Mouse (Mus musculus): ENCODE measurements around the gene Tpm3. TPM values are rescaled to one million over a fixed set of nuclear protein-coding genes. Genes with fewer than 3 reads are reported as not detected.

Gene Tpm3
- polyA plus RNA-seq (2015; fragmentation: Nextera tagmentation; extraction: Ambion mirVana), result 328 and 388 TPM in 2 replicates

GRCm38 (mm10) chr3:90072294-90072693, at the start of gene Tpm3:
Gene Tpm3, plus strand, starts transcription at chr3:90072649.

GRCm38 (mm10) chr3:90051441-90052350, 20.8 kb upstream of the Tpm3 start, which contains the start of gene 4933434E20Rik:
Gene 4933434E20Rik, plus strand, starts transcription at chr3:90051636.

DNA sequence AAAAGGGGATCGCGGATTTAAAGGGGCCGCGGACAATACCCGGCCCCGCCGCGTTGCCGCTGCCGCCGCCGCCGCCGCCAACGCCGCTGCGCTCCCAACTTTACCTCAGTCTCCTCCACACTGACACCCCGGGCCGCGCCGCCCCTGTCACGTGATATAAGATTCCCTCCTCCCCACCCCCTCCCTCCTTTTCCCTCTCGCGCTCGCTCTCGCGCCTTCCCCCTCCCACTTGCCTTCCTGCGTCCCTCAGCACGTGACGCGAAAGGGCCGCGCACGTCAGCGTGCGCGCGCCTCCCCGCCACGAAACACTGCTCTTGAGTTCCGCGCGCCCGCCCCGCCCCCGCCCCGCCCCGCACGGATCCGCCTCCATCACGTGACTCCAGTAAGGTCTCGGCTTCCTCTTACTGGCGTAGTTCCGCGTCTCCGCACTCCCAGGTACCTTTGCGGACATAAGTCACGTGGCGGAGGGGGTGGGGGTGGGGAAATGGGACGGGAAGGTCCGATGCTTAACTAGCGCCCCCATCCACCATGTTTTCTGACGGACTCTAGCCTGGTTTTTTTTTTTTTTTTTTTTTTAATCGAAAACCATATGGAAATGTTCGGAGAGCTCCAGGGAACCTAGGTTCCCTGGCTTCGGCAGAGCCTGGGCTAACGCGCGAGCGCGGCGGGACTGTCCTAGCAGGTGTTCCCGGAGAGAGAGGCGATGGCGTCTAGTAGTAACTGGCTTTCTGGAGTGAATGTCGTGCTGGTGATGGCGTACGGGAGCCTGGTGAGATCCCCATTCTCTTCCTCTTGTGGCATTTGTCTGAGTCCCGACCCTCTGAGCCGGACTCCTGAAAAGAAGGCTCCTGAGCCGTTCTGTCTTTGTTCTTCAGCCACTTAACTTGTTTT, 19.9 kb upstream of the Tpm3 start, which contains the start of gene Ubap2l:
Gene Ubap2l, minus strand, starts transcription at position 278 of the 891 bp plus-strand sequence.

DNA sequence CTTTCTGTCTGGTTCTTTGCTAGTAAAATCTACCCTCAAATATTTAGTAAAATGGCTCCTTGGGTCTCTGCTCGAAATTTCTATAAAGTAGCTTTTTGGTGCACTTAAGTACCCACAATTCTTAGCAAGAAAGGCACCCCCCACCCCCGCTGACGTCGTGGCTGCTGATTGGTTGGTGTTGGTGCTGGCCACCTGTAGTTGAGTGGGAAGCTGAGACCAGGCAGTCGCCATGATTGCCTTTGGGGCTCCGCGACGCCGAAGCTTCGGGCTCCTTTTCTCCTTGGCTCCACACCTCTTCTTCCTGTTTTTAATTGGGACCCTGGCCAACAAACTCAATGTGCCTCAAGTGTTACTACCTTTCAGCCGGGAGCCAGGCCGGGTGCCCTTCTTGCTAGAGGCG, 31.5 kb downstream of the Tpm3 start, which contains the start of gene Nup210l:
Gene Nup210l, plus strand, starts transcription at position 195 of the 400 bp plus-strand sequence.

MicroRNAs encoded within 50 kb of the gene (microRNA counts, 519-probe panel; counts per million panel counts)
- microRNA mmu-miR-190b, result 4,098 counts per million, percentile 75 among the panel's probes with 10 or more counts

Small RNA genes lying within 50 kb of the gene (microRNA-seq; reads per million reads assigned to microRNA genes)
- 6.2 reads per million, percentile 13 among the genes with 10 or more reads in this experiment for gene Mir190b

Other genes with a start within 250 kb of the Tpm3 start
- gene She, start 241.3 kb upstream of the Tpm3 start, polyA plus RNA-seq (2015; fragmentation: Nextera tagmentation; extraction: Ambion mirVana), result 2.2 and 2.3 TPM in 2 replicates
- 6.3 and 8.8 TPM in 2 replicates for gene Il6ra, start 159.5 kb upstream of the Tpm3 start, polyA plus RNA-seq (2015; fragmentation: Nextera tagmentation; extraction: Ambion mirVana)
- 7.3 and 7.8 TPM in 2 replicates for gene Atp8b2, start 109.1 kb upstream of the Tpm3 start, polyA plus RNA-seq (2015; fragmentation: Nextera tagmentation; extraction: Ambion mirVana)
- 94.5 and 95.7 TPM in 2 replicates for gene Hax1, start 73.9 kb upstream of the Tpm3 start, polyA plus RNA-seq (2015; fragmentation: Nextera tagmentation; extraction: Ambion mirVana)
- 117 and 119 TPM in 2 replicates for gene 4933434E20Rik, start 21.0 kb upstream of the Tpm3 start, polyA plus RNA-seq (2015; fragmentation: Nextera tagmentation; extraction: Ambion mirVana)
- 80.9 and 113 TPM in 2 replicates for gene Ubap2l, start 20.0 kb upstream of the Tpm3 start, polyA plus RNA-seq (2015; fragmentation: Nextera tagmentation; extraction: Ambion mirVana)
- 0.06 and 0.08 TPM in 2 replicates for gene Nup210l, start 31.5 kb downstream of the Tpm3 start, polyA plus RNA-seq (2015; fragmentation: Nextera tagmentation; extraction: Ambion mirVana)
- 1,219 and 1,471 TPM in 2 replicates for gene Rps27, start 141.0 kb downstream of the Tpm3 start, polyA plus RNA-seq (2015; fragmentation: Nextera tagmentation; extraction: Ambion mirVana)
- 20.8 and 21.2 TPM in 2 replicates for gene Rab13, start 141.0 kb downstream of the Tpm3 start, polyA plus RNA-seq (2015; fragmentation: Nextera tagmentation; extraction: Ambion mirVana)
- 107 and 109 TPM in 2 replicates for gene Jtb, start 158.9 kb downstream of the Tpm3 start, polyA plus RNA-seq (2015; fragmentation: Nextera tagmentation; extraction: Ambion mirVana)
- 1.3 and 1.9 TPM in 2 replicates for gene Creb3l4, start 170.9 kb downstream of the Tpm3 start, polyA plus RNA-seq (2015; fragmentation: Nextera tagmentation; extraction: Ambion mirVana)
- 123 and 150 TPM in 2 replicates for gene Slc39a1, start 175.5 kb downstream of the Tpm3 start, polyA plus RNA-seq (2015; fragmentation: Nextera tagmentation; extraction: Ambion mirVana)
- gene Crtc2, start 181.5 kb downstream of the Tpm3 start, polyA plus RNA-seq (2015; fragmentation: Nextera tagmentation; extraction: Ambion mirVana), result 12.1 and 12.4 TPM in 2 replicates
- gene Dennd4b, start 192.5 kb downstream of the Tpm3 start, polyA plus RNA-seq (2015; fragmentation: Nextera tagmentation; extraction: Ambion mirVana), result 1.9 and 2.2 TPM in 2 replicates
- gene Gatad2b, start 220.5 kb downstream of the Tpm3 start, polyA plus RNA-seq (2015; fragmentation: Nextera tagmentation; extraction: Ambion mirVana), result 5.8 and 6.5 TPM in 2 replicates

All from urinary bladder, postnatal 0 days (tissue).